Mouse (Mus musculus): ENCODE data around the gene Gm5475.
A peak's percentile ranks its signal among the peaks of the same experiment; 100 is the strongest.
"Not testable (repeated sequence)": the region's sequence is repeated elsewhere in the genome, so short reads cannot be mapped to it uniquely, and the experiment has no call there.

Gene Gm5475

DNA sequence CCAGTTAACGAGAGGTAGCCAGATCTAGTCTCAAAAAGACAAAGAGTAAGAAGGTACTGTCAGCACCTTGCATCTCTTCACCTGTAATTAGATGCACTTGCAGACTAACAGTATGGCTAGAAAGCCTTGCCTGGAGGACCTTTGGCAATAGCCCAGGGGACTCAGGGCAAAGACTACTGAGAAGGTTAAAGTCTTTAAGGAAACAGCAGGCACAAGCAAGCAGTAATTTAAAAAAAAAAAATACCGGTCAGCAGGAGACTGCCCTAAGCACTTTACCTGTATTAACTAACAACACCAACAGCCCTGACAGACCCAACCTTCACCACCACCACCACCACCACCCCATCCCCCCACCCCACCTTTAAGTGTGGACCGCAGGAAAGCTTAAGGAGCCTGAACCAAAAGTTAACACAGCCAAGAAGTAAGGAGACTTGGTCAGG is at the start of gene Gm5475:
Gene Gm5475 (plus strand): TSS at position 390 of the 440 bp plus-strand sequence.
- not testable (repeated sequence) for DNase-seq (ENCODE audit: low spot score)

DNA sequence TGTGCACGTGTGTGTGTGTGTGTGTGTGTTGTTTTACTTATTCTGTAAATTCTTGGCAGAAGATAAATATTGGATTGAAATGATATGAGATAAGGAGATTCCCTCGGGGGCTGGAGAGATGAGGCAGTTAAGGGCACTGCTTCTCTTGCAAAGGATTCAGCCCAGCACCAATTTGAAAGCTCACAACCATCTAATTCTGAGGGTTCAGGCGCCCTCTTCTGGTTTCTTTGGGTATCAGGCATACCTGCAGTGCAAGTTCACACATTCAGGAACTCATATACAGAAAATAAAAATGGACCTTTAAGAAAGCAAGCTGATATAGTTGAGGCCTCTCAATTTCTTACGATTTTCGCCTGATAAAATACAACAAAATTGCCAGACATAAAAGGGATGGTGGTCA is 46.9 kb upstream of the Gm5475 start:
- DNase-seq (ENCODE audit: low spot score), result no peak

GRCm38 (mm10) chr15:100377847-100378505 is 44.0 kb upstream of the Gm5475 start:
- DNase-seq (ENCODE audit: low spot score), result not testable (repeated sequence)

DNA sequence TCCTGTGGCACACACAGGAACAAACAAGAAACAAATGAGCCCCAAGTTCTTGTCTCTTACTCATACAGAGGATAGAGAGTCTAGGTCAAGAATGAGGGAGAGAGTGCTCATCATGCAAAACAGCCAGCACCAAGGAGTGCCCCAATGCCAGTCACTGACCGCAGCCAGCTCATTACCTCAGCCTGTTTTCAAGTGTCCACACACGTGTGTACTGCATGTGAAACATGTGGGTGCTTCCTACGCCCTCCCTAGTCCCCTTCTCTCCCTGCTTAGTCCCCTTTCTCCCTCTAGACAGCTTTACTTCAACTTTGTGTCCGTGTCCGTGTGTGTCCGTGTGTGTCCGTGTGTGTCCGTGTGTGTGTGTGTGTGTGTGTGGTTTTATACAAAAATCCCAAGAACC is 42.3 kb upstream of the Gm5475 start:
- no peak for DNase-seq (ENCODE audit: low spot score)

GRCm38 (mm10) chr15:100380104-100380503 is 41.8 kb upstream of the Gm5475 start:
- DNase-seq (ENCODE audit: low spot score), result no peak

- DNase-seq (ENCODE audit: low spot score), result no peak
These were observed 36.2 kb upstream of the Gm5475 start for GRCm38 (mm10) chr15:100385705-100386104.

DNA sequence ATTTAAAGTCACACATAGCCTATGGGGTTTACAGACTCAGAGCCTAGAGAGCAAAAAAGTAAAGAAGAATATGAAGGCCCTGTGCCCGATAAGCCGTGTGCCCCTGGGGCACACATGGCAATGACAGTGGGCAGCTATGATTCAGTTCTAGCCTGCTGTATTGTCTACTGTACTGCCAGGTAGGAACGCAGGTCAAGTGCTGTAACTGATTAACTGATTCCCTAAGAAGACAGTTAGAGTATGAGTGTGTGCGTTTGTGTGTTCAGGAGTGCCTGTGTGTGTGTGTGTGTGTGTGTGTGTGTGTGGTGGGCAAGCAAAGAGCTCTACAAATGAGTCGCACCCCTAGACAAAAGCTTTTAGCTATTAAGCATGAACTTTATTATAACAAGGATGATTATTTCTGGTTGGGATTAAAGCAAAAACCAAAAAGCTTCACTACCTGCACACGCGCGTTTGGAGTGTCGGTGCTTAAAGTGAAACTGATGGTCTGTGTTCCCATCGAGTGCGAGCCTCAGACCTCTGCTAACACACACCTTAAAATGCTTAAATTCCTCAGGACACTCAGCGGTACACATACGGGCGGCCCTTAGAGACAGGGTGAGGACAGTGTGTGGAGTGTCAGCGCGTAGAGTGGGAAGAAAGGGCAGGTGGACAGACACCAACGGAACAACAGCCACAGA is 34.3 kb upstream of the Gm5475 start:
- DNase-seq (ENCODE audit: low spot score), result no peak

DNA sequence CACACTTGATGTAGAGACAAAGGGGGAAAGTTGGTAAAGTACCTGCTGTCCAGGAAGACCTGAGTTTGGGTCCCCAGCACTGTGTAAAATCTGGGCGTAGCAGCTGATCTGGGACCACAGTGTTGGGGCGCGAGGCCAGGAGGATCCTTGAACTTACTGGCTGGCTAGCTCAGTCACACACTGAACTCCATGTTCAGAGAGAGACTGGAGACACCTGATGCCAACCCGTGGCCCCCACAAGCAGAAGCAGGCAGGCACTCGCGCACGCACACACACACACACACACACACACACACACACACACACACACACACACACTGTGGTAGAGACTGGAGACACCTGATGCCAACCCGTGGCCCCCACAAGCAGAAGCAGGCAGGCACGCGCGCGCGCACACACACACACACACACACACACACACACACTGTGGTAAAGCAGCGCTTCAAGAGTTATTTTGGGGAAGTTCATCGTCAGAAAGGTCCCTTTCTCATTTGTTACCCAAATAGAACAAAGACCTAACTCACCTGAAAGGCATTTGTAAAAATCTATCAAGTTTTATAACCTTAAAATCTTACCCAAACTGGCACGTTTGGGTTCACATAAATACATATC is 33.6 kb upstream of the Gm5475 start:
- DNase-seq (ENCODE audit: low spot score), result no peak

DNA sequence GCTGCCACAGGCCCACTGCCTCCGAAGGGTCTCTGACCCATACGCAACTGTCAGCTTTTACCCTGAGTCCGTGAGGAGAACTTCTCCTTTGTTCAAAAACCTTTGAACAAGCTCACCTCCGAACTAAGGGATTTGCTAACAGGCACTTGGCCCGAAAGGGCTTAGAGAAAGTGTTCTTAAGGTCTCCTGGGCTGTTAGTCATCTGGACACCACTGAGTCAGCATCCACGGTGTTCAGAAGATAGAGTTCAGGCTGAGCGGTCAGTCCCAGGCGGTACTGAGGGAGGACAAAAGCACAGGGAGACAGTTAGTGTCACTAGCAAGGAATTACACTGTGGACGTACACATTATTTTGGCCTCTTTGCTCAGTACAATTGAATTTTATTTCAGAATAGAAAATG is 33.1 kb upstream of the Gm5475 start:
- DNase-seq (ENCODE audit: low spot score), result no peak

GRCm38 (mm10) chr15:100391066-100391465 is 30.9 kb upstream of the Gm5475 start:
- no peak for DNase-seq (ENCODE audit: low spot score)

GRCm38 (mm10) chr15:100391599-100391998 is 30.3 kb upstream of the Gm5475 start:
- no peak for DNase-seq (ENCODE audit: low spot score)

DNA sequence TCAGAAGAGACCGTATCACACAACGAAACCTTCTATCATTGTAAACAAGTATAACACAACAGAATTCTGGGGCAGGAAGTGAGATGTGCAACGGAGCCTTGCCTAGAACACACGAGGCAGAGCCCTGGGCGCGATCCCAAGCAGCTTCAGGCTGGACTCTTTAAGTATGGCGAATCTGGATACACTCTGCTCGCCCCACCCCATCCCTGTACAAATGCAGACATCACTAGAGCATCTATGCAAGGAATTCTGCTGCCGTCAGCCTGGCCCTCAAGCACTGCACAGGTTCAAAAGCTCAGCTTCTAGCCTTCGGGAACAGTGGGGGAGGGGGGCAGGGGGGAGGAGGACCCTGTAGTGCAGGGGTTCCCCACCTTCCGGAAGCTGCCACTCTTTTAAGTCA is 28.9 kb upstream of the Gm5475 start:
- DNase-seq (ENCODE audit: low spot score), result no peak

DNA sequence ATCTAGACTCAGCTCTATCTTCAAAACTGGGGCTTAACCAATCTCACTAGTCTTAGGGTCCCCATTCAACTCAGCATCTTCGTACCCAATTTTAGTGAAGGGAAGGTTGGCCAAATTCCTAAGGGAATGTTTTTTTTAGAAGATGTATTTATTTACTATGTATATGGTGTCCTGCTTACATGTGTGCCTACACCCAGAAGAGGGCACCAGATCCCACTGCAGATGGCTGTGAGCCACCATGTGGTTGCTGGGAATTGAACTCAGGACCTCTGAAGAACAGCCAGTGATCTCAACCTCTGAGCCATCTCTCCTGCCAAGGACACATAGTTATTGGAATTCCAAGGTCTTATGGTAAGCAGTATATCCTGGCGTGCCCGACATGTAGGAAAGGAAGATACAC is 26.4 kb upstream of the Gm5475 start:
- DNase-seq (ENCODE audit: low spot score), result no peak

DNA sequence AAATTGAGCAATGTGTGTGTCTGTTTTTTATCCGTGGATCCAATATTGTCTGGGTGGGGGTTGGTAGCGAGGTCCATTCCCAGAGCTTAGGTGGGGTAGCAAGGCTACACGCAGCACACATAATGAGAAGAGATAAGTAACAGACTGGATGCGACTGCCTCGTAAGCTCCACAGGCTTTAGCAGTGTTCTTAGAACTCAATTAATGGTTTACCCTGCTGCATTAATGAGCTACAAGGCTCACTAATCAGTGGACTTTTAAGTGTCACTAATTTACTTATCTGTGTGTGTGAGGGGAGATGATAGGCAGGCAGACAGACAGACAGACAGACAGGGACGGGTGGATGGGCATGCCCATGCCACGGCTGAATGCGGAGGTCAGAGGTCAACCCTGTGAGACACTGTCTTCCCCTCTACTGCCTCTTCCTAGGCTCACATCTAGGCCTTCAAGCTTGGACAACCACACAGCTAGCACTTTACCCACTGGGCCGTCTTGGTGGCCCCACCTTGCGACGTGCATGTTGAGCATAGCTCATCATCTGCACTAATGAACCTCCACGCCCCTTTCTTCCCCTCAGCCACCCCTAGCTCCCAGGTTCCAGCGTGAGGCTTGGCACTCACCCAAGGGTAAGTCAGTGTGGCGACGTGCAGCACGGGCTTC is 21.2 kb upstream of the Gm5475 start:
- no peak for DNase-seq (ENCODE audit: low spot score)

DNA sequence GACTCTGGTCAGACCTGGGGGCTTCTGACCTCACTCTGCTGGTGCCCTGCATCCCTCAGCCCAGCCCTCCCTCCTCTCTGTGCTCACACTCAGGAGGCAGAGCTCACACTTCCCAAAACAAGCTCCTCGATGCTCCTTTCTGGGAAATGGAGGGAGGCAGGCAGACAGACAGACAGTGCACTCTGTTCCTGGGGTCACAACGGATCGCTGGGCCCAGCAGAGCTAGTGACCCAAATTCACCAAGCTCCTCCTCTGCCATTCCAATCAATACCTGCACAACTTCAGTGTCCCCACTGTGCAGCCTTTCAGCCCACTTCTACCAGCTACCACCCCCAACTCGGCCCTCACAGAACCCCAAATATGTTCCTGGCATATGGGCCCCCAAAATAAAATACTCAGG is 20.1 kb upstream of the Gm5475 start:
- DNase-seq (ENCODE audit: low spot score), result no peak

GRCm38 (mm10) chr15:100402347-100402746 is 19.6 kb upstream of the Gm5475 start:
- no peak for DNase-seq (ENCODE audit: low spot score)

DNA sequence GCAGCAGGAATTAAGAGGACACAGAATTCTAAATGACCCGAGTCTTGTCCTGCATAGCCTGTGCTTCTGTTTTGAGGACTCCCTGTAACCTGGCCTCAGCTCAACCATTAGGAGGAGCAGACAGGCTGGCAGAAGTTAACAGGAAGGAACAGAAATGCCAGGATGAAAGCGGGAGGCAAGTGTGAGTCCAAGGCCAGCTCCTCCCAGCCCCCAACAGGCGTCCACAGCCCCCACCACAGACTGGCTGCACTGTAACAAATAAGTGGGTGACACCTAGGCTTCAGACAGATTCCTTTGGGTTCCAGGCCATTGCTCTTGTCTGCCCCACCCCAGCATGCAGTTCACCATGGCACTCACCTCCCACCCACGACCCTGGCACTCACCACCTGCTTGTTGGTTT is 19.1 kb upstream of the Gm5475 start:
- DNase-seq (ENCODE audit: low spot score), result no peak

GRCm38 (mm10) chr15:100403318-100404000 is 18.5 kb upstream of the Gm5475 start:
- DNase-seq (ENCODE audit: low spot score), result no peak

DNA sequence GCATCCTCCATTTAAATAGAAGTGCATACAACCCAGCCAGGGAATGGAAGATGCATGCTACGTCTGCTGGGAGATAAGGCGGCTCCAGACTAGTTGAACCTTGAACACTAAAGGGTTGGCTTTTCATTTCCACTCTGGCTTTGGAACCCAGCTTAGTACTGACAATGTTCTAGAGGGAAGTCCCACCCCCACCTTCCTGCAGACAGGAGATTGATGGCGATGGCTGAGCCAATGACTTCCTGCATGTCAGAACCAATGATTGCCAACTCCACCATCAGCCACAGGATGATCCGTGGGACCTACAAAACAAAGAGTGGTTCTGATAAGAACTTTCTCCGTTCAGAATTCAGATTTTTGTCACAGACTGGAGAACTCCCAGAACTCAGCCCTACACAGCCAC is 15.9 kb upstream of the Gm5475 start:
- no peak for DNase-seq (ENCODE audit: low spot score)

- peak; percentile 81 for DNase-seq (ENCODE audit: low spot score)
These were observed 10.9 kb upstream of the Gm5475 start for GRCm38 (mm10) chr15:100410918-100411672.

GRCm38 (mm10) chr15:100411731-100412130 is 10.2 kb upstream of the Gm5475 start:
- no peak for DNase-seq (ENCODE audit: low spot score)

GRCm38 (mm10) chr15:100413306-100413705 is 8.6 kb upstream of the Gm5475 start:
- no peak for DNase-seq (ENCODE audit: low spot score)

Data from spleen, adult 12 weeks (tissue).